Mouse (Mus musculus): ENCODE measurements around the gene Rpl3. TPM values are rescaled to one million over a fixed set of nuclear protein-coding genes. Genes with fewer than 3 reads are reported as not detected.
A peak's percentile ranks its signal among the peaks of the same experiment; 100 is the strongest.

Gene Rpl3
- total and polyA plus RNA-seq, 2 experiments from 2014 or later, result 500 to 511 TPM

DNA sequence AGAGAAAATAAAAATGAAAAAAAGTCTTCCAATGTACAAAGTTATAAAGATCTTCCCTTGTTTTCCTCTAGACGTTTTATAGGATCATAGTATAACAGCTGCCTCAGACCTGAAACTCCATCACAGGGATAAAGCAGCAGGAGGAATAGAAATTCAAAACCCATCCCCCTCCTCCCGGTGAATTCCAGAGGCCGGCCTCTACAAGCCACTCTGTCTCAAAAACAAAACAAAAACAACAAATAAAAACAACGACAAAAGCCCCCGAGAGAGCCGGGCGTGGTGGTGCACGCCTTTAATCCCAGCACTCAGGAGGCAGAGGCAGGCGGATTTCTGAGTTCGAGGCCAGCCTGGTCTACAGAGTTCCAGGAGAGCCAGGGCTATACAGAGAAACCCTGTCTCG lies 1.5 kb downstream of the Rpl3 start:
- no peak for TF ChIP-seq CTCF (IDR thresholded peaks at IDR 0.05)
- Histone ChIP-seq H3K27ac (ENCODE audit: low read depth, low read length) (no peak overlapping the region), H3K36me3 (ENCODE audit: insufficient read depth, low read length) (no peaks in the 10 kb centered on the region), H3K4me3 (ENCODE audit: low read depth, low read length) (no peak overlapping the region; the same call in 1 of the 2 replicates), H3K27me3 (ENCODE audit: insufficient read depth, low read length) (no peaks in the 10 kb centered on the region), H3K9me3 (ENCODE audit: low read length) (no peaks in the 10 kb centered on the region), H3K4me2 (ENCODE audit: low read depth, low read length, poor library complexity, severe bottlenecking) (no peak overlapping the region), H3K9ac (replicated peaks; ENCODE audit: low read length, poor library complexity, severe bottlenecking) (no peak overlapping the region), H3K4me1 (ENCODE audit: insufficient read depth, low read length) (0 out of 2 replicates have a peak, but pooled peaks cover 3% of the 10 kb centered on the region)
- ATAC-seq (ENCODE audit: low FRiP score), result no peak
- no peak for DNase-seq (ENCODE audit: low spot score)
- 73% methylated on average over 11 of the region's 11 CpGs for WGBS

DNA sequence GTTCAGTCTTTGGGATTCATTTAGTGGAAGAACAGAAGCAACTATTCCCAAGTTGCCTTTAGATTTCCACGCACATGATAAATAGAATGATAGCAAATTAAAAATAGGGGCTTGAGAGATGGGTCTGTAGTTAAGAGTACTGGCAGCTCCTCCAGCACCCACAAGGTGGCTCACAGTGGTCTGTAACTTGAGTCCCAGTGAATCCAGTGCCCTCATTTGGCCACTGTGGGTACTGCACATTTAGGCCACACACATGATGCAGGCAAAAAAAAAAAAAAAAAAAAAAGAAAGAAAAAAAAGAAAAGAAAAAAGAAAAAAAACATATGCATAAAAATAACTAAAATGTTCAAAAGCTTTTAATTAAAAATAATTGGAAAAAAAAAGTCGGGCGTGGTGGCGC lies 3.0 kb downstream of the Rpl3 start:
- H3K4me1 ChIP-seq (ENCODE audit: insufficient read depth, low read length), result 0 out of 2 replicates have a peak, but pooled peaks cover 3% of the 10 kb centered on the region
- H3K4me2 ChIP-seq (ENCODE audit: low read depth, low read length, poor library complexity, severe bottlenecking), result no peak overlapping the region
- 39% methylated on average over 4 of the region's 4 CpGs for WGBS
- no peaks in the 10 kb centered on the region for H3K27me3 ChIP-seq (ENCODE audit: insufficient read depth, low read length)
- no peaks in the 10 kb centered on the region for H3K9me3 ChIP-seq (ENCODE audit: low read length)
- H3K27ac ChIP-seq (ENCODE audit: low read depth, low read length), result no peak overlapping the region
- TF ChIP-seq CTCF (IDR thresholded peaks at IDR 0.05), result peak; percentile 92
- peak; percentile 97 for DNase-seq (ENCODE audit: low spot score)
- no peak overlapping the region for H3K9ac ChIP-seq (replicated peaks; ENCODE audit: low read length, poor library complexity, severe bottlenecking)
- ATAC-seq (ENCODE audit: low FRiP score), result no peak
- no peaks in the 10 kb centered on the region for H3K36me3 ChIP-seq (ENCODE audit: insufficient read depth, low read length)
- H3K4me3 ChIP-seq (ENCODE audit: low read depth, low read length), result no peak overlapping the region

DNA sequence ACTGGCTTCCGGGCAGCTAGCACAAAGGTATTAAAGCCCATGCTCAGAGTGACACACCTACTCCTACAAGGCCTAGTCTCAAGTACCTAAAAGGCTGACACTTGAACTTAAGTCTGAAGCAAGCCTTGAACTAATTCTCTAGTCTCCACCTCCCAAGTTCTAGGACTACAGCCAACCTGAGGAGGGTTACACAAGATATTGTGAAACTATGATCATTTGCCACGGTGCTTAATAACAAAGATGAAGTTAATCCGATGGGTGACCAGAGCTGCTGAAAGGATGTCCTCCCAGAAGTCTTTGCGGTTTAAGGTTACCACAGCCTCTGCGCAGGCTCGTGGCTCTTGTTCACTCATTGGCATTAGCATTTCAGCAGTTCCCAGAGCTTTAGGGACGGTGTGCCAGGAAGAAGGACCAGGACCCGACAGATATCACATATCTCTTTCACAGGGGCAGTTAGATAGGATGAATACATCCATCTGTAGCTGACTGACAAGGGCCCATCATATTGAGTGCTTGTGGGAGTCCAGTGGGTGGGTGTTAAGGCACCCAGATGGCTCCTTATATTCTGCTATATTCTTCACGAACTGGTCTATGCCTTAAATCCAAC lies 4.2 kb downstream of the Rpl3 start:
- no peak overlapping the region for H3K4me2 ChIP-seq (ENCODE audit: low read depth, low read length, poor library complexity, severe bottlenecking)
- H3K9ac ChIP-seq (replicated peaks; ENCODE audit: low read length, poor library complexity, severe bottlenecking), result no peak overlapping the region
- 87% methylated on average over 9 of the region's 9 CpGs for WGBS
- no peak for ATAC-seq (ENCODE audit: low FRiP score)
- H3K27ac ChIP-seq (ENCODE audit: low read depth, low read length), result no peak overlapping the region
- no peaks in the 10 kb centered on the region for H3K36me3 ChIP-seq (ENCODE audit: insufficient read depth, low read length)
- H3K4me3 ChIP-seq (ENCODE audit: low read depth, low read length), result no peak overlapping the region
- no peaks in the 10 kb centered on the region for H3K9me3 ChIP-seq (ENCODE audit: low read length)
- no peaks in the 10 kb centered on the region for H3K27me3 ChIP-seq (ENCODE audit: insufficient read depth, low read length)
- H3K4me1 ChIP-seq (ENCODE audit: insufficient read depth, low read length), result no peaks in the 10 kb centered on the region
- no peak for DNase-seq (ENCODE audit: low spot score)
- TF ChIP-seq CTCF (IDR thresholded peaks at IDR 0.05), result no peak

DNA sequence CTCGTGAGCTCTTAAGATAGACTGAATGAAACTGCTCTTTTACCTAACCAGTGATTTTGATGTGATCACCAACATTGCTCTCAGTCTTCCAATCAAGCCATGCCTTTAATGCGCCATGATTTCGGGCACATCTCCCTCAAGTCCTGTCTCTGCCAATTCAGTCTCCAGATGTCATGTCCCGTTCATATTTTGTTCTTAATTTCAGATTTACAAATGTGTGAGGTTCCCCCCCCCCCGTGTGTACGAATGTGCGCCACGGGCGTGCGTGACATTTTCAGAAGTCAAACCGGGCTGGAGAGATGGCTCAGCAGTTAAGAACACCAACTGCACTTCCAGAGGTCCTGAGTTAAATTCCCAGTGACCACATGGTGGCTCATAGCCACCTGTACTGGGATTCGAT lies 7.9 kb downstream of the Rpl3 start:
- ATAC-seq (ENCODE audit: low FRiP score) (peak; percentile 12), DNase-seq (ENCODE audit: low spot score) (no peak)
- peaks cover 11% of the 10 kb centered on the region; the same call in 1 of the 2 replicates for H3K4me1 ChIP-seq (ENCODE audit: insufficient read depth, low read length)
- no peaks in the 10 kb centered on the region for H3K9me3 ChIP-seq (ENCODE audit: low read length)
- no peaks in the 10 kb centered on the region for H3K27me3 ChIP-seq (ENCODE audit: insufficient read depth, low read length)
- H3K36me3 ChIP-seq (ENCODE audit: insufficient read depth, low read length), result peaks cover 13% of the 10 kb centered on the region
- peak overlapping the region; percentile 62 for H3K9ac ChIP-seq (replicated peaks; ENCODE audit: low read length, poor library complexity, severe bottlenecking)
- peak overlapping the region; percentile 59 for H3K4me2 ChIP-seq (ENCODE audit: low read depth, low read length, poor library complexity, severe bottlenecking)
- peak overlapping the region; percentile 80 for H3K4me3 ChIP-seq (ENCODE audit: low read depth, low read length)
- no peak; the same call in 1 of the 2 replicates for TF ChIP-seq CTCF (IDR thresholded peaks at IDR 0.05)
- peak overlapping the region; percentile 98 for H3K27ac ChIP-seq (ENCODE audit: low read depth, low read length)
- 2% methylated on average over 12 of the region's 12 CpGs for WGBS

DNA sequence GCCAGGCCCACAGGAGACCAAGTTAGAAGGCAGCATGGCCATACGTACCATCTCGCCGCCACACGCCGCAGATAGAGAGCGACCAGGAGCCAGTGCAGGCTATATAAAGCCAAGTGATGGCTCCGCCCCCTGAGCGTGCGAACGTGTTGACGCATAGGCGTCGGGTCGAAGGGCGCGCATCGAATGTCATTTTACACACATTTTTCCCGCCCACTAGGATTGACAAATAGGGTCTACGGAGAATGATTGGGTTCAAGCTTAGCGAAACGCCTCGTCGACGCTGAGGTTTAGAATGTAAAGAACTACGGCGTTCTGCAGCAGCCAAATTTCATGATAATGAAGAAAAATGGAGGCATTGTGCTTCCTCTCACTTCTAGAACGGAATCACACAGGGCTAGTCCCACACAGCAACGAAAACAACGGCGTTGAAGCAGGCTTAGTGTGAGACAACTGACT lies 8.4 kb downstream of the Rpl3 start:
- H3K27ac ChIP-seq (ENCODE audit: low read depth, low read length), result peak overlapping the region; percentile 98
- peak overlapping the region; percentile 60 for H3K4me2 ChIP-seq (ENCODE audit: low read depth, low read length, poor library complexity, severe bottlenecking)
- TF ChIP-seq CTCF (IDR thresholded peaks at IDR 0.05), result peak; percentile 59
- peak; percentile 94 for ATAC-seq (ENCODE audit: low FRiP score)
- H3K27me3 ChIP-seq (ENCODE audit: insufficient read depth, low read length), result no peaks in the 10 kb centered on the region
- H3K4me3 ChIP-seq (ENCODE audit: low read depth, low read length), result peak overlapping the region; percentile 80
- H3K4me1 ChIP-seq (ENCODE audit: insufficient read depth, low read length), result peaks cover 11% of the 10 kb centered on the region; the same call in 1 of the 2 replicates
- DNase-seq (ENCODE audit: low spot score), result peak; percentile 100
- no peaks in the 10 kb centered on the region for H3K9me3 ChIP-seq (ENCODE audit: low read length)
- WGBS, result 0% methylated on average over 30 of the region's 30 CpGs
- peaks cover 17% of the 10 kb centered on the region for H3K36me3 ChIP-seq (ENCODE audit: insufficient read depth, low read length)
- peak overlapping the region; percentile 95 for H3K9ac ChIP-seq (replicated peaks; ENCODE audit: low read length, poor library complexity, severe bottlenecking)

DNA sequence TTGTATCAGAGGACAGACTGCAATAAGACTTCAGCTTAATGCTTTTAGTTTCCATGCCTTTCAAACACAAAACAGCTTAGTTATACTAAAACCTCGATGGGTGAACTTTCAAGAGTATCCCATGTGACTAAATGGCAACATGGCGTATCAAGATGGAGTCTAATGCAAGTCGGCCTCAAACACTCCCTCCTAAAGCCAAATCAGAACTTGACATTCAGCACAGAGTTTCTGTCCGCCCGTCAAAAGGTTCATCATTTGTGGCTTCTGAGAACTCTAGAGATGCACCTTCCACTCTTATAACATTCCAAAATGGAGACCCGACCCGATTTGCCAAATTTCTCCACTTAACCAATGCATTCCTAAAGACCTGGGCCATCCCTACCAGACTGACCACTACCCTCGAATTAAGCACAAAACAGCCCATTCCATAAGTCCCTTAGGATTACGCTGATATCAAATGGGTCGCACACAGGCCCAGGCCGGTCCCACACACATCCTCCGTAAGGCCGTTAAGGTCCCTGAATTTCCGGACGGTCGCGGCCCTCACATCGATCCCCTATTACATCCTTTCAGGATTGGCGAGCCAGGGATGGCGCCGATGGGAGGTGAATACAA lies 8.9 kb downstream of the Rpl3 start:
- ATAC-seq (ENCODE audit: low FRiP score) (peak; percentile 29; the same call in 1 of the 2 replicates), DNase-seq (ENCODE audit: low spot score) (peak; percentile 32)
- no peaks in the 10 kb centered on the region for H3K27me3 ChIP-seq (ENCODE audit: insufficient read depth, low read length)
- H3K4me2 ChIP-seq (ENCODE audit: low read depth, low read length, poor library complexity, severe bottlenecking), result peak overlapping the region; percentile 60
- H3K4me3 ChIP-seq (ENCODE audit: low read depth, low read length), result peak overlapping the region; percentile 80
- H3K27ac ChIP-seq (ENCODE audit: low read depth, low read length), result peak overlapping the region; percentile 82
- peaks cover 23% of the 10 kb centered on the region for H3K36me3 ChIP-seq (ENCODE audit: insufficient read depth, low read length)
- no peaks in the 10 kb centered on the region for H3K9me3 ChIP-seq (ENCODE audit: low read length)
- peak overlapping the region; percentile 95 for H3K9ac ChIP-seq (replicated peaks; ENCODE audit: low read length, poor library complexity, severe bottlenecking)
- H3K4me1 ChIP-seq (ENCODE audit: insufficient read depth, low read length), result peaks cover 11% of the 10 kb centered on the region; the same call in 1 of the 2 replicates
- no peak for TF ChIP-seq CTCF (IDR thresholded peaks at IDR 0.05)
- under 1% methylated on average over 21 of the region's 21 CpGs for WGBS
